Mouse (Mus musculus) spleen, postnatal 4 days (tissue): ENCODE results near the gene Dgki.

Experiments
- DNase-seq, 2 experiments: peaks; one replicate each; pipeline ENCODE4 v3.0.0; 2022; ENCODE audit warnings: low spot score in 2 of 2

The Dgki gene

DNA sequence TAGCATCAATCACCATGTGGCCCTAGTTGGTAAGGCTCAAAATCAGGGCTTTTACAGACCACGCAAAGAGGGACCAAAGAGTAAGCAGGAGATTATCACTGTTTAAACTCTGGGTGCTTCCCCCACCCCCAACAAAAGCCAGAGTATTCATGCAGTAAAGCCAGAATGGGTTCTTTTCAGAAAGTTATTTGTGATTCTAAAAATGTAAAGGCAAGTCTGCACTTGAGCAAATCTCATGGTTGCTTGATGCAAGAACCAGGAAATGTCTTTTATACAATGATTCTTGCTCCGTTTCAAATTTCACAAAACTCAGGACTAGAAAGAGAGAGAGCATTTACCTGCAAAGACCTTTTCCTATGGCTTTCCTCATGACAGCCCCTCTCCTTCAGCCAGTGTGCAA, 7.9 kb downstream of the Dgki start:
- DNase-seq: no peak

DNA sequence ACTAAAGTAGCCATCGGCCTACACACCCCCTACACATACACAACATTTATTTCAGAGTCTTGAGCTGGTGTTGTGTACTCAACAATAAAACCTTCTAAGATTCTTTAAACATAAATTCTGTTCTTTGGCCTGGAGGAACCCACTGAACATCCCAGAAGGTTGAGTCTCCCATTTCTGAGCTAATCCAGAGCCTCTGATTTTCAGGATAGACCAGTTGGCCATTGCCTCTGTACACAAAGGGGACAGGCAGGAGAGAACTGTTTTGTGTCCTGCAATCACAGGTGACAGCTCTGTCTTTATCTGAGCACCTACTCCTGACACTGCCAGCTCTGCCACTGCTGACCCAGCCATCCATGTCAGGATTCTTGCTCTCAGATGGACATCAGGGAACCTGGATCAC, 8.8 kb downstream of the Dgki start:
- no peak for DNase-seq

DNA sequence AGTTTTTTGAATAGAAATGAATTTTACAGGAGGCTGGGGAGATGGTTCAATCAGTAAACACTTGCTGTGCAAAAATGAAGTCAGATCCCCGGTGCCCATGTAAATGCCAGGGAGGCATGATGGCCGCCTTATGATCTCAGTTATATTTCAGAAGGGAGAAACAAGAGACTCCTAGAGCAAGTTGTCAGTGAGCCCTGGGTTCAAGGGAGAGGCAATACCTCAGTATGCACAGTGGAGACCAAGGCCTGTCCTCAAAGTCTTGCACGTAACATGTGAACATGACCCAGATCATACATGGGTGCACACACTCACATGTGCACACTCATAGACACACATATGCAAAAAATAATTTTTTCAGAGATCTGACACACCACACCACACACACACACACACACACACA, 9.3 kb downstream of the Dgki start:
- no peak for DNase-seq

GRCm38 (mm10) chr6:37286134-37286533, 13.8 kb downstream of the Dgki start:
- no peak for DNase-seq

- DNase-seq: no peak
These were observed 15.1 kb downstream of the Dgki start for GRCm38 (mm10) chr6:37284879-37285278.

DNA sequence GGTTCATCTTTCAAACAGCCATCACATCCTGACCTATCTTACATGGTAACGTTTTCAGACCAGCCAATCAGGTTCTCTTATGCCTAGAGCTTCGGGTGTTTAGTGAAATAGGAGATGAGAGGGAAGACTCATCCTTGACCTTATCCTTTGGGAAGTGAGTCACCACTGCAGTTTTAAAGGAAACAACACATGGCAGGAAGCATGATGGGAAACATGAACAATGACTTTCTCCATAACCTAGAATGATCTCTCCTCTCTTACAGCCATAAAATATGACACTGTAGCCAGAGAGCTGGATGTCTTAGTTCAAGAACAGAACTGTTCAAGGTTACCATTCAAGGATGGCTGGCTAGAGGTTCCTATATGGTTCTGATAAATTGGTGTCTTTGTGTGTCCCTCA, 16.6 kb downstream of the Dgki start:
- DNase-seq: no peak

DNA sequence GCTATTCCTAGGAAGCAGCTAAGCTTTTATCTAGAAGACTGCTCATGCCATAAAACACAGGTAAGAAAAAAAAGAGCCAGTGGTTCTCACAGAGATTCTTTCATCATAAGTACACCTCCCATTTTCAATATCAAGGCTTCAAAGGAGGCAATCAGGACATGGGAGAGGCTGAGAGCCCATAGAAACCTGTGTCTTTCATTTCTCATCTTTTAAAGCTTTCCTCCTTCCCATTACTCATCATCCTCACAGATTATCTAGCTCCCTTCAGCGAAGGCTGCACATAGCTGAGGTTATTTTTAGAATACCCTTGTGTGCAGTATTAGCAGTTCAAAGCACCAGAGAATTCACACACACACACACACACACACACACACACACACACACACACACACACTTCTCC, 17.3 kb downstream of the Dgki start:
- DNase-seq: no peak

GRCm38 (mm10) chr6:37276834-37277715, 22.9 kb downstream of the Dgki start:
- no peak for DNase-seq

- no peak for DNase-seq
These were observed 23.8 kb downstream of the Dgki start for GRCm38 (mm10) chr6:37276181-37276580.

- no peak for DNase-seq
These were observed 28.9 kb downstream of the Dgki start for GRCm38 (mm10) chr6:37270905-37271591.

DNA sequence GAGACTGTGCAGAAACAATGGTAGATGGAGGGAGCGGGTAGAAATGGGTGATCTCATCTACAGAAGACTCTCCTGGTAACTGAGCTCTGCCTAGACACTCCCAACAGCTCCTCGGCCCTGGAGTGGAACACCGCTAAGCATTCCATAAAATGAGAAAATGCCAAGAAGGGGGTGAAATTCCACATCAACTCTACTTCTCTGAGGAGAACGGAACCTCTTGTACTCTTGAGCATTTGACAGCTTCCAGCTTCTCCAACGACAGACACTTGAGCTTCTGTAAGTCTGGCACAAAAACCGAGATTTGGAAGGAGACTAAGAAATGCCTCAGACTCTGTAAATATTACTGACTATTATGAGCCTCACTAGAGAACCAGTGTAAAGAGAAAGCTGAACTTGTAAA, 31.4 kb downstream of the Dgki start:
- DNase-seq: no peak

DNA sequence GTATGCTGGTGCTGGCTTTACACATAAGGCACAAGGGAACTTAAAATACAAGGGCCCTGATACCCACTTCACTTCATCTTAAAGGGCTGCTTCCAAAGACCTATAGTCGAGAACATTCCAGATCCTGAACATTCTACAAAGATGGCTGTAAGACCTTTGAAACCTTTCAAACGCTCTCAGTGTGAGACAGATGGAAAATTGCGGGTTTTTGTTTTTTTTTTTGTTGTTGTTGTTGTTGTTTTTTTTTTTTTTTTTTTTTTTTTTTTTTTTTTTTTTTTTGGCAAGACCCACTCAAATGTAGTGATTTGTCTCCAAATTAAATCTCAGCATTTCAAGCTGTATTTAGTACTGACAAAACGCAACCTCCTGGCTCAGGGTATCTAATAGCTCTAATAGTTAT, 32.0 kb downstream of the Dgki start:
- no peak for DNase-seq

- no peak for DNase-seq
These were observed 37.5 kb downstream of the Dgki start for GRCm38 (mm10) chr6:37262486-37262885.

DNA sequence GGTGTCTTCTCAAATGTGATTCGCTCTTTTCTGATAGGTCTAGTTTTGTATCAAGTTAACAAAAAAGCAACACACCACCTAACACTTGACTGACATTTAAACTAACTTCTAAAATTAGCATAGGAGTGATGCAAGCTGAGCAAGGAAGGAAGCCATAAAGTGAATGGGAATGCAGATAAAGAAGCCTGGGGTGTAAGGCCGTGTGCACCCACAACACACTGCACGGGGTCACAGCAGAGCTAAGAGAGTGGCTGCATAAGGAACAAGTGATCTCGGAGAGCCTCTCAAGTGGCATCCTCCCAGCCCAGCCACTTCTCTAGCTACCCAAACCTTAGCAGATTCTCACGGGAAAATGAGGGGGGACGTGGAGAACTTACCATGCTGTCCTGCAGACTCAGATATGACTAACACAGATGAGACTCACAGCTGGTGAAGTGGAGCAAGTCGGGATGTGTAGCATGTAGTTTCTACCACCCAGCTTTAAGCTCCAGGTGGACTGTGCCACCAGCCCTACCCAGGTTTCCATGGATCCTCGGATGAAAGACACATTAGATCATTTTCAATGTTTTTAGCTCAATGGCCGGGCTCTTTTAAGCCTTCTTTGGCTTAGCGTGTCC, 38.6 kb downstream of the Dgki start:
- DNase-seq: no peak

DNA sequence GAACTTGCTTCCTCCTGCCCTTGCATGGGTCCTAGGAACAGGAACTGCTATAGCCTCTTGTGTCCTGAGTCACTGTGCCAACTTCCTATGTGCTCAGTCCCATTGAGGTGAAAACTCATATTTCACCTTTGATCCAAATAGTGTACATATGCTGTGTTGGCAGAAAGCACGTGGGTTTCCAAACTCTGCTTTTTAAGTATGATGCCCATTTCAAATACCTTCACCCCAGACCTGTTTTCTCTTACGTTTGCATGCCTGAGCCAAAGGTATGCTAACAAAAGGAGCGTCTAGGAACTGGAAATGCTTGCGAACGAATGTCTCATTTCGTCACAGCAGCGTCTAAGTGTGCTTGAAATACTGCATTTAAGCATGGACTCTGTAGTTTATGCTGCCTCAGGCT, 41.3 kb downstream of the Dgki start:
- DNase-seq: no peak

GRCm38 (mm10) chr6:37254144-37254543, 45.8 kb downstream of the Dgki start:
- no peak for DNase-seq

- DNase-seq: no peak
These were observed 47.4 kb downstream of the Dgki start for GRCm38 (mm10) chr6:37252536-37252935.

- no peak for DNase-seq
These were observed 49.3 kb downstream of the Dgki start for GRCm38 (mm10) chr6:37250671-37251070.

DNA sequence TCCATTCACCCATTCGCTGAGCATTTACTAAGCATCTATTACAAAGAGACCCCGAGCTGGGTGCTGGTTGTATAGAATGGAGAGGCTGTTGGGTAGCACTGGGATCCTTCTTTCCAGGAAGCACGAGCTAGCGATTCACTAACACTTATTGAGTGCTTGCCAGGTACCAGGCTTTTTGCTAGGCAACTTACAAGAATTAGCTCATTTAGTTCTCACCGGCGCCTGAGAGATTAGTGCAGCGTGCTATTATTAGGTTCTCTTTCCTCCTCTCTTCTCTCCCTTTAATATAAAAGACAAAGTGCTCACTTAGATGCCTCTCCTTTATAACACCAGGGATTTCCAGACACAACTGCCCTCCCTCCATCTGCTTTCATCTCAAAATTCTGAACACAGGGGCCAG, 54.2 kb downstream of the Dgki start:
- no peak for DNase-seq

DNA sequence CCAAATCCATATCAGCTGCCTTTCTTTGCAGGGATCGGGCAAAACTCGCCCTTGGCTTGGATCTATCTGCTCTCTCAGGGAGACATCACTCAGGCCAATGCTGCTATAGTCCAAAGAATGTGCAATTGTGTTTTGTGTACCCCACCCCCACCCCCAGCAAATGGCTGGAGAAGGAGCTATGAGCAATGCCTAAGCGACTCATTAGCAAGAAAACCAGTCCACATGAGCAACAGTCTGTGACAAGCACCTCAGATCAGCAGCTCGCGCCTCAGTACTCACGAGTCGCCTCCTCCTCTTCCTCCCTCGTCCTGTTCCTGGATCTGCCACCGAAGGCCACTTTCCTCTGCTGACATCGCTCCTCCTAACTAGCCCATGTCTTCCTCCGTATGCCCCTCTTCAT, 55.9 kb downstream of the Dgki start:
- DNase-seq: no peak

GRCm38 (mm10) chr6:37242769-37243121, 57.2 kb downstream of the Dgki start:
- no peak for DNase-seq

- no peak for DNase-seq
These were observed 57.8 kb downstream of the Dgki start for GRCm38 (mm10) chr6:37242100-37242768.
